Mouse (Mus musculus) liver, embryonic 13.5 days (tissue): ENCODE measurements around the gene Tex26. TPM values are rescaled to one million over a fixed set of nuclear protein-coding genes. Genes with fewer than 3 reads are reported as not detected.

ENCODE experiments used
- ATAC-seq: fragments of 200-750 bp; cut with Nextera tagmentation; 2 replicates; pipeline ENCODE4 v1.8.0; 2017; ENCODE audit warnings: low read depth, mild to moderate bottlenecking, moderate number of reproducible peaks, moderate library complexity
- DNase-seq: peaks from one replicate; pipeline ENCODE4 v3.0.0; 2022
- H3K27ac ChIP-seq: fragments of 300-500 bp; sonication (generic); 2 replicates; pipeline ENCODE4 v1.5.1; 2015; ENCODE audit warnings: moderate library complexity, mild to moderate bottlenecking, inconsistent platforms
- H3K27me3 ChIP-seq: fragments of 300-500 bp; sonication (generic); 2 replicates; pipeline ENCODE4 v1.6.1; 2015; ENCODE audit warnings: mild to moderate bottlenecking, inconsistent platforms
- H3K36me3 ChIP-seq: fragments of 300-500 bp; sonication (generic); 2 replicates; pipeline ENCODE4 v1.6.1; 2015; ENCODE audit warnings: mild to moderate bottlenecking, inconsistent platforms
- H3K4me1 ChIP-seq: fragments of 300-500 bp; sonication (generic); replicated peaks from 2 replicates; pipeline ENCODE4 v1.6.1; 2015; ENCODE audit warnings: inconsistent platforms
- H3K4me2 ChIP-seq: fragments of 300-500 bp; sonication (generic); 2 replicates; pipeline ENCODE4 v1.6.1; 2015; ENCODE audit warnings: inconsistent platforms, mild to moderate bottlenecking, moderate library complexity
- H3K4me3 ChIP-seq: fragments of 300-500 bp; sonication (generic); replicated peaks from 2 replicates; pipeline ENCODE4 v1.5.1; 2015; ENCODE audit warnings: mild to moderate bottlenecking, inconsistent platforms
- H3K9ac ChIP-seq: fragments of 300-500 bp; sonication (generic); 2 replicates; pipeline ENCODE4 v1.6.1; 2015; ENCODE audit warnings: mild to moderate bottlenecking, inconsistent platforms
- H3K9me3 ChIP-seq: fragments of 300-500 bp; sonication (generic); replicated peaks from 2 replicates; pipeline ENCODE4 v1.6.1; 2016; ENCODE audit warnings: inconsistent platforms
- WGBS: fragments of 180-500 bp; shearing (Covaris S2); methylation state at CpG from one replicate; pipeline ENCODE4 v1.1.7; 2015; ENCODE audit not compliant: insufficient replicate concordance; 5-methylcytosine and 5-hydroxymethylcytosine counted together
- polyA plus RNA-seq: library from polyadenylated mRNA; unstranded; fragments of >200 nt; fragmentation: Nextera tagmentation; extraction: Ambion mirVana; gene quantifications from 2 replicates; pipeline ENCODE4 v1.2.1, GENCODE M21; 2015

Gene Tex26
- polyA plus RNA-seq, 1 experiment from 2014 or later: 0.10 TPM

DNA sequence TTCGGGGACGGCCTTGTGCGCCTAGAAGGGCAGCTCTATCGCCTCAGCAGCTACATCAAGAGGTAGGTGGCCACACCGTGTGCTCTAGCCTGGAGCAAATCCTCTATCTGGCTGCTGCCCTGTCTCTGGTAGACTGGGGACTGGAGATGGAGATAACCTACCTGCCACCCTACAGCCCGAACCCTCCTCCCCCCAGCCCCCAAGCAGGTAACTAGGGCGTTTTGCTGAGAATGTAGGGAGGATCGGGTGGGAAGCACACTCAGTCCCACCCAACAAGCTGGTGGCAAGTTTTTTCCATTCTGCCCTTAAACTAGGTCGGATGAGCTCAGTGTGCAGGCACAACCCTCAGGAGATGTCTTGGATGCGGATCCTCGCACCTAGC is 27.3 kb upstream of the Tex26 start:
- Histone ChIP-seq H3K36me3 (no peaks in the 10 kb centered on the region), H3K4me1 (peaks cover 4% of the 10 kb centered on the region), H3K27ac (no peak overlapping the region), H3K9me3 (no peaks in the 10 kb centered on the region), H3K4me3 (peak overlapping the region; percentile 33), H3K4me2 (peak overlapping the region; percentile 48), H3K9ac (no peak overlapping the region), H3K27me3 (peaks cover 22% of the 10 kb centered on the region)
- DNase-seq (no peak), ATAC-seq (no peak)
- WGBS: 32% methylated on average over 11 of the region's 11 CpGs

- ATAC-seq: no peak
- WGBS: 64% methylated on average over 10 of the region's 10 CpGs
- no peak for DNase-seq
- Histone ChIP-seq H3K27ac (no peak overlapping the region), H3K27me3 (peaks cover 22% of the 10 kb centered on the region), H3K36me3 (no peaks in the 10 kb centered on the region), H3K9ac (no peak overlapping the region), H3K9me3 (no peaks in the 10 kb centered on the region), H3K4me3 (no peak overlapping the region), H3K4me1 (peaks cover 4% of the 10 kb centered on the region), H3K4me2 (no peak overlapping the region)
Observed at GRCm38 (mm10) chr5:149412671-149413070, 26.8 kb upstream of the Tex26 start.

GRCm38 (mm10) chr5:149414369-149415167 is 24.9 kb upstream of the Tex26 start:
- 52% methylated on average over 9 of the region's 9 CpGs for WGBS
- peaks cover 4% of the 10 kb centered on the region for H3K4me1 ChIP-seq

GRCm38 (mm10) chr5:149417381-149417780 is 22.1 kb upstream of the Tex26 start:
- no peak overlapping the region for H3K4me2 ChIP-seq
- no peak overlapping the region for H3K9ac ChIP-seq
- no peaks in the 10 kb centered on the region for H3K9me3 ChIP-seq
- no peaks in the 10 kb centered on the region for H3K36me3 ChIP-seq
- H3K4me1 ChIP-seq: no peaks in the 10 kb centered on the region; the same call in 1 of the 2 replicates
- no peak overlapping the region for H3K4me3 ChIP-seq
- no peak for ATAC-seq
- 72% methylated on average over 4 of the region's 4 CpGs for WGBS
- H3K27ac ChIP-seq: no peak overlapping the region
- DNase-seq: no peak
- H3K27me3 ChIP-seq: peaks cover 7% of the 10 kb centered on the region

More at GRCm38 (mm10) chr5:149414369-149415167, 24.9 kb upstream of the Tex26 start:
- DNase-seq (no peak), ATAC-seq (no peak)
- Histone ChIP-seq H3K36me3 (no peaks in the 10 kb centered on the region), H3K4me3 (no peak overlapping the region), H3K27me3 (peaks cover 22% of the 10 kb centered on the region), H3K4me2 (no peak overlapping the region), H3K9ac (no peak overlapping the region), H3K27ac (no peak overlapping the region), H3K9me3 (no peaks in the 10 kb centered on the region)

DNA sequence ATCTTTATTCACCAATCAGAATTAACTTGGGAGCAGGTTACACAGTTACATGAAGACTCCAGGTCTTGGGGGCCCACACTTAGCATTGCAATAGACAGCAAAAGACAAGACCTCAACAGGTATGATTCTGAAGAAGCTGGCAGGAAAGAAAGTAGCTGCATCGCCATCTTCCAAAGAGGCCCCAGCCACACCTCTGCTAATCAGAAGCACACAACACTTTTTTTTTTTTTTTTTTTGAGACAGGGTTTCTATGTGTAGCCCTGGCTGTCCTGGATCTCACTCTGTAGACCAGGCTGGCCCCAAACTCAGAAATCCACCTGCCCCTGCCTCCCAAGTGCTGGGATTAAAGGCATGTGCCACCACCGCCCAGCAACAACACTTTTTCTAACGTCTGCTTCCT is 12.9 kb upstream of the Tex26 start:
- no peak overlapping the region for H3K4me3 ChIP-seq
- no peak overlapping the region for H3K9ac ChIP-seq
- H3K27me3 ChIP-seq: no peaks in the 10 kb centered on the region
- no peak for DNase-seq
- no peaks in the 10 kb centered on the region for H3K9me3 ChIP-seq
- no peak overlapping the region for H3K27ac ChIP-seq
- WGBS: 39% methylated on average over 3 of the region's 3 CpGs
- ATAC-seq: peak; percentile 58
- no peaks in the 10 kb centered on the region for H3K36me3 ChIP-seq
- 0 out of 2 replicates have a peak overlapping the region, but pooled peaks have one; percentile 17 for H3K4me2 ChIP-seq
- peaks cover 42% of the 10 kb centered on the region for H3K4me1 ChIP-seq

- peaks cover 42% of the 10 kb centered on the region for H3K4me1 ChIP-seq
- ATAC-seq: no peak
- H3K36me3 ChIP-seq: no peaks in the 10 kb centered on the region
- H3K9me3 ChIP-seq: no peaks in the 10 kb centered on the region
- H3K27me3 ChIP-seq: no peaks in the 10 kb centered on the region
- no peak overlapping the region for H3K4me3 ChIP-seq
- H3K9ac ChIP-seq: peak overlapping the region; percentile 26; the same call in 1 of the 2 replicates
- DNase-seq: no peak
- 75% methylated on average over 8 of the region's 8 CpGs for WGBS
- peak overlapping the region; percentile 19; the same call in 1 of the 2 replicates for H3K4me2 ChIP-seq
- H3K27ac ChIP-seq: 0 out of 2 replicates have a peak overlapping the region, but pooled peaks have one; percentile 34
Observed at GRCm38 (mm10) chr5:149427277-149428060, 12.0 kb upstream of the Tex26 start.

- Histone ChIP-seq H3K36me3 (no peaks in the 10 kb centered on the region), H3K27me3 (no peaks in the 10 kb centered on the region), H3K4me3 (no peak overlapping the region), H3K9me3 (no peaks in the 10 kb centered on the region), H3K9ac (peak overlapping the region; percentile 26), H3K4me1 (peaks cover 42% of the 10 kb centered on the region), H3K27ac (peak overlapping the region; percentile 73), H3K4me2 (peak overlapping the region; percentile 19; the same call in 1 of the 2 replicates)
- peak; percentile 24 for DNase-seq
- peak; percentile 83 for ATAC-seq
- 6% methylated on average over 6 of the region's 6 CpGs for WGBS
Observed at GRCm38 (mm10) chr5:149428347-149428746, 11.1 kb upstream of the Tex26 start.

- DNase-seq: no peak
- peak overlapping the region; percentile 73 for H3K27ac ChIP-seq
- peaks cover 45% of the 10 kb centered on the region for H3K4me1 ChIP-seq
- no peak overlapping the region for H3K4me2 ChIP-seq
- no peaks in the 10 kb centered on the region for H3K27me3 ChIP-seq
- no peaks in the 10 kb centered on the region for H3K9me3 ChIP-seq
- WGBS: 31% methylated on average over 2 of the region's 2 CpGs
- H3K36me3 ChIP-seq: no peaks in the 10 kb centered on the region
- H3K4me3 ChIP-seq: no peak overlapping the region
- H3K9ac ChIP-seq: no peak overlapping the region; the same call in 1 of the 2 replicates
- ATAC-seq: peak; percentile 30; the same call in 1 of the 2 replicates
Observed at GRCm38 (mm10) chr5:149428810-149429255, 10.6 kb upstream of the Tex26 start.

GRCm38 (mm10) chr5:149429541-149429940 is 9.9 kb upstream of the Tex26 start:
- Histone ChIP-seq H3K9ac (no peak overlapping the region), H3K36me3 (no peaks in the 10 kb centered on the region), H3K9me3 (no peaks in the 10 kb centered on the region), H3K4me2 (no peak overlapping the region), H3K27me3 (no peaks in the 10 kb centered on the region), H3K4me1 (peaks cover 51% of the 10 kb centered on the region), H3K27ac (no peak overlapping the region), H3K4me3 (no peak overlapping the region)
- ATAC-seq (no peak), DNase-seq (no peak)
- 51% methylated on average over 4 of the region's 4 CpGs for WGBS

DNA sequence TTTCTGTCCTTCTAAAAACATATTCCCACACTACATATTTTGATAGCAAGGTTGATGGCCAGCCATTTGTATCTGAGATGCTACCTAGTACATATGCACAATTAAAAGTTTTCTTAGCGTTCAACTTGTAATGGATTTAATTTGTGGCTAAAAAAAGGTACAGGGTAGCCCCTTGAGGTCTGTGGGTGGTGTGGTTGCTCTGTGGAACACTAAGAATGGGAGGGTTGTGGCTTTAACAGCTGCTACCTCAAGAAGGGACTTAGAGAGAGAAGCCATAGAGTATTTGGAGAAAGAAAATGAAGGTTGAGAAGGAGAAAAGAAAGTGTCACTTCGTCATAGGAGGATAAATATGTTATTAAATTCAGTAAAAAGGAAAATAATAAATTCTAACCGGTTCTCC is 8.5 kb upstream of the Tex26 start:
- no peak overlapping the region for H3K27ac ChIP-seq
- no peak overlapping the region for H3K9ac ChIP-seq
- no peak overlapping the region for H3K4me2 ChIP-seq
- H3K4me1 ChIP-seq: peaks cover 56% of the 10 kb centered on the region
- no peaks in the 10 kb centered on the region for H3K9me3 ChIP-seq
- H3K27me3 ChIP-seq: no peaks in the 10 kb centered on the region
- DNase-seq (no peak), ATAC-seq (no peak)
- no peaks in the 10 kb centered on the region for H3K36me3 ChIP-seq
- no peak overlapping the region for H3K4me3 ChIP-seq
- 51% methylated on average over 3 of the region's 3 CpGs for WGBS

GRCm38 (mm10) chr5:149433618-149434017 is 5.8 kb upstream of the Tex26 start:
- DNase-seq: no peak
- Histone ChIP-seq H3K27ac (no peak overlapping the region), H3K9ac (no peak overlapping the region), H3K4me1 (peaks cover 46% of the 10 kb centered on the region), H3K36me3 (no peaks in the 10 kb centered on the region), H3K4me2 (no peak overlapping the region), H3K27me3 (no peaks in the 10 kb centered on the region), H3K4me3 (no peak overlapping the region), H3K9me3 (no peaks in the 10 kb centered on the region)
- ATAC-seq: no peak
- 61% methylated on average over 7 of the region's 7 CpGs for WGBS
